Mouse (Mus musculus): ENCODE measurements at regions not wholly inside any gene's neighbourhood (a gene's known extent, or its start where the extent isn't known, plus 50 kb on each side); places are given as distances from the start of the nearest gene placed in this dataset.

- DNase-seq (ENCODE audit: low spot score), result no peak
Observed at GRCm38 (mm10) chr6:100176914-100177560, 110.2 kb downstream of the Rybp start.

- peak; percentile 75 for DNase-seq (ENCODE audit: low spot score)
Observed at GRCm38 (mm10) chr6:100170711-100171348, 116.5 kb downstream of the Rybp start.

- no peak for DNase-seq (ENCODE audit: low spot score)
Observed at GRCm38 (mm10) chr6:100167321-100167720, 120.0 kb downstream of the Rybp start.

GRCm38 (mm10) chr6:100165746-100166145, 121.5 kb downstream of the Rybp start:
- no peak for DNase-seq (ENCODE audit: low spot score)

- no peak for DNase-seq (ENCODE audit: low spot score)
Observed at GRCm38 (mm10) chr6:100164162-100164561, 123.1 kb downstream of the Rybp start.

- DNase-seq (ENCODE audit: low spot score), result no peak
Observed at GRCm38 (mm10) chr6:100163814-100164130, 123.5 kb downstream of the Rybp start.

- peak; percentile 84 for DNase-seq (ENCODE audit: low spot score)
Observed at GRCm38 (mm10) chr6:100162961-100163813, 124.1 kb downstream of the Rybp start.

- DNase-seq (ENCODE audit: low spot score), result no peak
Observed at GRCm38 (mm10) chr6:100160670-100161069, 126.6 kb downstream of the Rybp start.

- no peak for DNase-seq (ENCODE audit: low spot score)
Observed at GRCm38 (mm10) chr6:100159817-100160216, 127.5 kb downstream of the Rybp start.

GRCm38 (mm10) chr6:100159246-100159645, 128.0 kb downstream of the Rybp start:
- DNase-seq (ENCODE audit: low spot score), result no peak

GRCm38 (mm10) chr6:100157288-100157687, 130.0 kb downstream of the Rybp start:
- DNase-seq (ENCODE audit: low spot score), result peak; percentile 31

GRCm38 (mm10) chr6:100156163-100156562, 131.1 kb downstream of the Rybp start:
- no peak for DNase-seq (ENCODE audit: low spot score)

- no peak for DNase-seq (ENCODE audit: low spot score)
Observed at GRCm38 (mm10) chr6:100155676-100156075, 131.6 kb downstream of the Rybp start.

- no peak for DNase-seq (ENCODE audit: low spot score)
Observed at GRCm38 (mm10) chr6:100151447-100151846, 135.8 kb downstream of the Rybp start.

GRCm38 (mm10) chr6:100150703-100151208, 136.5 kb downstream of the Rybp start:
- DNase-seq (ENCODE audit: low spot score), result no peak

GRCm38 (mm10) chr6:100149458-100149852, 137.8 kb downstream of the Rybp start:
- DNase-seq (ENCODE audit: low spot score), result no peak

- no peak for DNase-seq (ENCODE audit: low spot score)
Observed at GRCm38 (mm10) chr6:100148751-100149457, 138.4 kb downstream of the Rybp start.

GRCm38 (mm10) chr6:100146360-100146935, 140.8 kb downstream of the Rybp start:
- DNase-seq (ENCODE audit: low spot score), result no peak

GRCm38 (mm10) chr6:100145869-100146268, 141.4 kb downstream of the Rybp start:
- no peak for DNase-seq (ENCODE audit: low spot score)

GRCm38 (mm10) chr6:100144544-100145287, 142.6 kb downstream of the Rybp start:
- no peak for DNase-seq (ENCODE audit: low spot score)
